Mouse (Mus musculus): ENCODE measurements around the gene Boll. TPM values are rescaled to one million over a fixed set of nuclear protein-coding genes. Genes with fewer than 3 reads are reported as not detected.

Boll gene
- 0.22 TPM in 1 of 2 replicates, not detected in the other for polyA plus RNA-seq (2012; rRNA removed)

DNA sequence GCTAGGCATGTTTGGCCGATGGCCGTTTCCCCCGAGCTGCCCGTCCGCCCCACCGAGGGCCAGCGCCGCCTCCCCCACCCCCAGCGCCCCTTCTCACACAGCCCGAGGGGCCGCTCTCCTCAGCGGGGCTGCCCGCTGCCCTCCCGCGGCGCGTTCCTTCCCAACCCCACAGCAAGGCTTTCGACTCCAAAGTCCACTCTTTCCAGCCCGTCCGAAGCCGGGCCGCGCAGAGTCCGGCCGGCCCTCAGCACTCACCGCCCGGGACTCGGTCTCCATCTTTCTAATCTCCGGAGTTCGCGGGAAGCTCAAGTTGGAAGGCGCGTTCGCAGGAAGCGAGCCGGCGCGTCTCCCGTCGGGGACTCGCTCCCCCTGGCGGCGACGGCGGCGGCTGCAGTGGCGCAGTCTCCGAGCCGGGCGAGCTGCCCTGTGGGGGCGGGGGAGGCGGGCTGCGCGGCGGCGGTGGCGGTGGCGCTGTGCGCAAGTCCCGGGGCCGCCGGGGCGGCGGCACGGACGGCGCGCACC, at the start of gene Boll:
Gene Boll (minus strand): TSS at position 426 of the 522 bp plus-strand sequence.

GRCm38 (mm10) chr1:55405272-55406022, 42.2 kb upstream of the Boll start, which contains the start of gene Plcl1:
TSS of gene Plcl1 (plus strand) at chr1:55405921.

GRCm38 (mm10) chr1:55236890-55237642, 126.2 kb downstream of the Boll start, which contains the start of gene Mars2:
TSS of gene Mars2 (plus strand) at chr1:55237177.

GRCm38 (mm10) chr1:55226011-55226857, 137.0 kb downstream of the Boll start, which contains the start of gene Rftn2:
TSS of gene Rftn2 (minus strand) at chr1:55226782.

Other genes starting within 250 kb of the Boll start
- gene Mob4, start 232.2 kb downstream of the Boll start, polyA plus RNA-seq (2012; rRNA removed), result 24.8 and 60.0 TPM in 2 replicates
- gene Rftn2, start 136.7 kb downstream of the Boll start, polyA plus RNA-seq (2012; rRNA removed), result 6.2 and 11.2 TPM in 2 replicates
- 2.3 and 3.1 TPM in 2 replicates for gene Mars2, start 126.3 kb downstream of the Boll start, polyA plus RNA-seq (2012; rRNA removed)
- gene Plcl1, start 42.5 kb upstream of the Boll start, polyA plus RNA-seq (2012; rRNA removed), result 1.6 and 1.9 TPM in 2 replicates